Mouse (Mus musculus): Measurements from ENCODE around the gene Mgat5b. TPM values are rescaled to one million over a fixed set of nuclear protein-coding genes. Genes with fewer than 3 reads are reported as not detected.

Gene Mgat5b
- total and polyA plus RNA-seq, 3 experiments = not detected

DNA sequence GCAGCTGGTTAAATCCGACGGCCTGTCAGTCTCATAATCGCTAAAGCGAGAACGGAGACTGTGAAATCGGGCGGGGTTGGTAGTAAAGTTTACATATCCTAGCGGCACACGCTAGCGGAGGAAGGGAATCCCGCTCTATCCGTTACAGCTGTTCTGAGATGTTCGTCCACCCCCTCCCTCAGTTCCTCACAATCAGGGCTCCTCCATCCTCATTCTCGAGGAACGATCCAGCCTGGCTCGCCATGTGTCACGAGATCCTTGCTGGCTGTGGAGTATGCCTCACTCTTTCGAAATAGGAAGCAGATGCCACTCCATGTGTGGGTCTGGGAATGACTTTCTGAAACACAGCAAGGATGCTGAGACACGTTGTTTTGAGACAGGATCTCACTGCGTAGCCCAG lies 44.7 kb upstream of the Mgat5b start:
- Histone ChIP-seq H3K9ac (ENCODE audit: control insufficient read depth, low read depth, low read length, poor library complexity, severe bottlenecking) (no peak overlapping the region), H3K36me3 (ENCODE audit: control insufficient read depth in 1 of 2, insufficient read depth in 2 of 2, low read length in 2 of 2) (no peaks in the 10 kb centered on the region), H3K9me3 (replicated peaks; ENCODE audit: insufficient read depth, low read length) (no peaks in the 10 kb centered on the region), H3K27me3 (ENCODE audit: control insufficient read depth in 1 of 2, insufficient read depth in 2 of 2, low read length in 2 of 2) (no peaks in the 10 kb centered on the region), H3K79me2 (ENCODE audit: control insufficient read depth, insufficient read depth, low read length, poor library complexity) (no peaks in the 10 kb centered on the region), H3K4me3 (ENCODE audit: control insufficient read depth in 1 of 2, insufficient read depth in 1 of 2, low read depth in 2 of 2, low read length in 2 of 2) (no peak overlapping the region), H3K4me1 (ENCODE audit: control insufficient read depth in 1 of 2, insufficient read depth in 2 of 2, low read length in 2 of 2) (no peaks in the 10 kb centered on the region), H3K27ac (ENCODE audit: control insufficient read depth, low read depth, low read length) (no peak overlapping the region)
- DNase-seq (ENCODE audit: low read depth, low spot score) = no peak
- no peak for TF ChIP-seq MAFK (IDR thresholded peaks at IDR 0.05; ENCODE audit: borderline replicate concordance, low read depth, low read length)
- no peak for TF ChIP-seq ETS1 (IDR thresholded peaks at IDR 0.05; ENCODE audit: low read depth, low read length)
- TF ChIP-seq TCF12 (IDR thresholded peaks at IDR 0.05; ENCODE audit: low read depth, low read length) = no peak
- TF ChIP-seq USF1 (IDR thresholded peaks at IDR 0.05; ENCODE audit: low read depth, low read length) = no peak
- TF ChIP-seq POLR2AphosphoS2 (IDR thresholded peaks at IDR 0.05; ENCODE audit: low read length) = no peak
- TF ChIP-seq RCOR1 (IDR thresholded peaks at IDR 0.05; ENCODE audit: low read depth, low read length) = no peak
- TF ChIP-seq UBTF (IDR thresholded peaks at IDR 0.05; ENCODE audit: borderline replicate concordance, insufficient read depth, low read depth, low read length) = no peak
- no peak for TF ChIP-seq MYC (IDR thresholded peaks at IDR 0.05; ENCODE audit: low read depth, low read length)
- no peak for TF ChIP-seq ZKSCAN1 (IDR thresholded peaks at IDR 0.05; ENCODE audit: low read depth, low read length)
- TF ChIP-seq RAD21 (IDR thresholded peaks at IDR 0.05; ENCODE audit: low read depth, low read length) = no peak
- TF ChIP-seq BHLHE40 (IDR thresholded peaks at IDR 0.05; ENCODE audit: borderline replicate concordance, low read depth, low read length) = no peak
- no peak for TF ChIP-seq NELFE (IDR thresholded peaks at IDR 0.05; ENCODE audit: low read depth, low read length)
- TF ChIP-seq CHD1 (IDR thresholded peaks at IDR 0.05; ENCODE audit: low read depth, low read length) = no peak
- TF ChIP-seq JUND (IDR thresholded peaks at IDR 0.05; ENCODE audit: low read depth, low read length) = no peak
- no peak for TF ChIP-seq CHD2 (IDR thresholded peaks at IDR 0.05; ENCODE audit: low read length)
- TF ChIP-seq TBP (IDR thresholded peaks at IDR 0.05; ENCODE audit: low read depth, low read length) = no peak
- no peak for TF ChIP-seq KAT2A (conservative IDR thresholded peaks at IDR 0.05; ENCODE audit: low read depth, low read length)
- TF ChIP-seq SIN3A (IDR thresholded peaks at IDR 0.05; ENCODE audit: low read length) = no peak
- no peak for TF ChIP-seq GABPA (IDR thresholded peaks at IDR 0.05; ENCODE audit: low read depth, low read length)
- no peak for TF ChIP-seq ZC3H11A (IDR thresholded peaks at IDR 0.05; ENCODE audit: low read depth, low read length)

DNA sequence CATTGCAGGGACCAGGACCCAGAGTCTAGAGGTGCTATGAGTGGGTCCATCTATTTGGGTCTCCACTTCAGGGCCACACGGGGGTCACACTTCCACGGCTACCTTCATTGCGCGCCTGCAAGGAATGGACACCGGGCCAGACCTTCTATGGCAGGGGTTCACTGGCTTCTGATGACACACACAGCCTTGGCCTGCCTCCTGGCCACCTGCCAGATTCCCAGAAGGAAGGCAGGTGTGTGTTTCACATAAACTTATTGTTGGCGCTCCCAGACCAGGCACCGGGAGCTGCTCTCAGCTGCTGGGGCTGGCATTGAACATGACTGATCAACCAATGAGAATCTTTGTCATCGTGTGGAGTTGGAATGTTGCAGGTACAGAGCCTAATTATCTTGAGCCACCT lies 40.2 kb upstream of the Mgat5b start:
- no peaks in the 10 kb centered on the region for H3K27me3 ChIP-seq (ENCODE audit: control insufficient read depth in 1 of 2, insufficient read depth in 2 of 2, low read length in 2 of 2)
- no peaks in the 10 kb centered on the region for H3K4me1 ChIP-seq (ENCODE audit: control insufficient read depth in 1 of 2, insufficient read depth in 2 of 2, low read length in 2 of 2)
- no peak for DNase-seq (ENCODE audit: low read depth, low spot score)
- H3K27ac ChIP-seq (ENCODE audit: control insufficient read depth, low read depth, low read length) = no peak overlapping the region
- H3K4me3 ChIP-seq (ENCODE audit: control insufficient read depth in 1 of 2, insufficient read depth in 1 of 2, low read depth in 2 of 2, low read length in 2 of 2) = no peak overlapping the region
- TF ChIP-seq ETS1 (IDR thresholded peaks at IDR 0.05; ENCODE audit: low read depth, low read length) (no peak), MXI1 (IDR thresholded peaks at IDR 0.05; ENCODE audit: low read depth, low read length) (no peak), CTCF (IDR thresholded peaks at IDR 0.05 in 2 of 3, conservative IDR thresholded peaks at IDR 0.05 in 1 of 3; ENCODE audit: control insufficient read depth in 1 of 3, insufficient read depth in 1 of 3, low read depth in 2 of 3, low read length in 3 of 3, poor library complexity in 1 of 3, severe bottlenecking in 1 of 3) (no peak), UBTF (IDR thresholded peaks at IDR 0.05; ENCODE audit: borderline replicate concordance, insufficient read depth, low read depth, low read length) (no peak), CHD2 (IDR thresholded peaks at IDR 0.05; ENCODE audit: low read length) (no peak), POLR2AphosphoS5 (IDR thresholded peaks at IDR 0.05; ENCODE audit: borderline replicate concordance, low read depth, low read length) (no peak)
- H3K9ac ChIP-seq (ENCODE audit: control insufficient read depth, low read depth, low read length, poor library complexity, severe bottlenecking) = no peak overlapping the region
- H3K9me3 ChIP-seq (replicated peaks; ENCODE audit: insufficient read depth, low read length) = no peaks in the 10 kb centered on the region
- H3K79me2 ChIP-seq (ENCODE audit: control insufficient read depth, insufficient read depth, low read length, poor library complexity) = no peaks in the 10 kb centered on the region
- no peaks in the 10 kb centered on the region for H3K36me3 ChIP-seq (ENCODE audit: control insufficient read depth in 1 of 2, insufficient read depth in 2 of 2, low read length in 2 of 2)

Measured in MEL (cell line).